Mouse (Mus musculus) kidney, embryonic 14.5 days (tissue): Measurements from ENCODE around the gene Pnliprp2. TPM values are rescaled to one million over a fixed set of nuclear protein-coding genes. Genes with fewer than 3 reads are reported as not detected.

Source experiments
- ATAC-seq: fragments of 200-750 bp; cut with Nextera tagmentation; 2 replicates; pipeline ENCODE4 v1.8.0; 2017; ENCODE audit warnings: moderate number of reproducible peaks, mild to moderate bottlenecking, moderate TSS enrichment, moderate library complexity; ENCODE audit not compliant: low FRiP score, low TSS enrichment
- H3K27ac ChIP-seq: fragments of 300-500 bp; sonication (generic); 2 replicates; pipeline ENCODE4 v1.5.1; 2014; ENCODE audit warnings: low read depth, mild to moderate bottlenecking, low read length, moderate library complexity, mixed read lengths
- H3K27me3 ChIP-seq: fragments of 300-500 bp; sonication (generic); 2 replicates; pipeline ENCODE4 v1.6.1; 2014; ENCODE audit warnings: mild to moderate bottlenecking, low read length; ENCODE audit not compliant: control insufficient read depth, insufficient read depth
- H3K36me3 ChIP-seq: fragments of 300-500 bp; sonication (generic); 2 replicates; pipeline ENCODE4 v1.6.1; 2014; ENCODE audit warnings: low read length, mixed read lengths; ENCODE audit not compliant: control insufficient read depth, insufficient read depth
- H3K4me1 ChIP-seq: fragments of 300-500 bp; sonication (generic); 2 replicates; pipeline ENCODE4 v1.6.1; 2014; ENCODE audit warnings: low read length, mixed read lengths; ENCODE audit not compliant: control insufficient read depth, insufficient read depth
- H3K4me2 ChIP-seq: fragments of 300-500 bp; sonication (generic); replicated peaks from 2 replicates; pipeline ENCODE4 v1.6.1; 2014; ENCODE audit warnings: low read depth, mild to moderate bottlenecking, low read length
- H3K4me3 ChIP-seq: fragments of 300-500 bp; sonication (generic); 2 replicates; pipeline ENCODE4 v1.5.1; 2014; ENCODE audit warnings: mild to moderate bottlenecking, low read length
- H3K9ac ChIP-seq: fragments of 300-500 bp; sonication (generic); 2 replicates; pipeline ENCODE4 v1.6.1; 2014; ENCODE audit warnings: low read depth, mild to moderate bottlenecking, low read length, moderate library complexity
- H3K9me3 ChIP-seq: fragments of 300-500 bp; sonication (generic); 2 replicates; pipeline ENCODE4 v1.6.1; 2016; ENCODE audit warnings: low read length; ENCODE audit not compliant: control insufficient read depth
- WGBS: fragments of 180-500 bp; shearing (Covaris S2); extraction: QIAGEN DNeasy Blood & Tissue Kit; methylation state at CpG from one replicate; pipeline ENCODE4 v1.1.7; 2014; 5-methylcytosine and 5-hydroxymethylcytosine counted together
- polyA plus RNA-seq: library from polyadenylated mRNA; unstranded; fragments of >200 nt; fragmentation: Nextera tagmentation; extraction: Ambion mirVana; gene quantifications from 2 replicates; pipeline ENCODE4 v1.2.1, GENCODE M21; 2014

The Pnliprp2 gene
- polyA plus RNA-seq, 1 experiment from 2014 or later, result 0.18 TPM

DNA sequence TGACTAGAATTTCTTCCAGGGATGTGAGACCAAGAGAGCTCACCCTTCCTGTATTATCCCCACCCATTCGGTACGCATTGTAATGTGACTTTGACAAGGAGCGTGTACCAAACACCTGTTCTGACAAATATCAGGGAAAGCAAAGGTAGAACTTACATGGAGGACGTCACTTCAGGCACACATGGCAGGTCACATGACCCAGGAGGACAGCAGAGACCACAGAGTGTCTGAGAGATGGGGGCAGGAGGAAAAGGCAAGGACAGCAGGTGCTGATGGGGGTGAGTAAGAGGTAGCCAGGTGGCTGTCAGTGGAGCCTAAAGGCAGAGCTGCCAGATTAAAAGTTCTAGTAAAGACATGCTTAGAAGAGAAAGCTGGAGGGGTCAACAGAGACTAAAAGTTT, 16.8 kb upstream of the Pnliprp2 start:
- no peak overlapping the region for H3K27ac ChIP-seq
- no peak overlapping the region for H3K4me3 ChIP-seq
- H3K27me3 ChIP-seq, result no peaks in the 10 kb centered on the region
- no peak for ATAC-seq
- 89% methylated on average over 4 of the region's 4 CpGs for WGBS
- no peaks in the 10 kb centered on the region for H3K36me3 ChIP-seq
- H3K4me2 ChIP-seq, result no peak overlapping the region
- H3K9ac ChIP-seq, result no peak overlapping the region
- no peaks in the 10 kb centered on the region for H3K4me1 ChIP-seq
- H3K9me3 ChIP-seq, result no peaks in the 10 kb centered on the region

DNA sequence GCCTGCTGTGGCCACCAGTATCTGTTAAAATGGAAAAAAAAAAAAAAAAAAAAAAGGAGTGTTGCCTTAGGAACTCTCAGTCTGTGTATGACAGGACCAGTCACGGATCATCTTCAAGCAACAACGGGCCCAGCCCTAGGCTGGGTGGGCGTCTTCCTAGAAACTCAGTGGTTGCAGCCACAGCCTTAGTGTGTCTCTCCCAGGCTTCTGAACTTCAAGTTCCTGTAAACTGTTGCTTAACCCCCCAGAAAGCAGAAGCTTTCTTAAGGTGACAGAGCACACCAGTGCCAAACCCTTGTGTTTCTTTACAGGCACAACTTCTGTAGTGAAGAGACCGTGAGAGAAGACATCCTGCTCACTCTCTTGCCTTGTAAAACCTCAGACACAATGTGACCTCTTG, 15.8 kb upstream of the Pnliprp2 start:
- Histone ChIP-seq H3K4me1 (no peaks in the 10 kb centered on the region), H3K4me2 (no peak overlapping the region), H3K27me3 (no peaks in the 10 kb centered on the region), H3K4me3 (no peak overlapping the region), H3K9me3 (no peaks in the 10 kb centered on the region), H3K27ac (no peak overlapping the region), H3K9ac (no peak overlapping the region), H3K36me3 (no peaks in the 10 kb centered on the region)
- 27% methylated on average over 4 of the region's 4 CpGs for WGBS
- no peak for ATAC-seq

DNA sequence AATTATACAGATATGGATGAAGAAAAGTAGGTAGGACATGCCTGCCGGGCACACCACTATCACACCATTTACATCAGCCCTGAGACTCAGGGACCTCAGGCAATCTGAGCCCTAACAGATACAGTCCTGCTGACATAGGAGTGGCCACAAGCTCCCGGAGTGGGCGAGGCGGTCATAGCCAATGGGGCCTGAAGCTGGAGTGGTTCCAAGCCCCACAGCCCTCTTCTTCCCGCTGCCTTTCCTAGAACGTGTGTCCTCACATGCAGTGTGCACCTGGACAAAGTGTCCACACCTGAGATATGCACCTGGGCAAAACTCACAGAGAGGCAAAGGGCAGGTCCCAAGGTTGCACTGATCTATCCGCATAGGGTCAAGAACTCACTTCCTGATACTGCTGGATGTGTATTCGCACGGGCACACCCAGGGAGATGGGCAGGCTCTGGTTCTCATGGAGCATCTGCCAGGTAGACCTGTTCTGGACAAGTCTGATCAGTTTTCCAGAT, 12.0 kb upstream of the Pnliprp2 start:
- Histone ChIP-seq H3K27ac (no peak overlapping the region), H3K9ac (no peak overlapping the region), H3K4me3 (no peak overlapping the region), H3K4me1 (no peaks in the 10 kb centered on the region), H3K9me3 (no peaks in the 10 kb centered on the region), H3K36me3 (no peaks in the 10 kb centered on the region), H3K4me2 (no peak overlapping the region), H3K27me3 (no peaks in the 10 kb centered on the region)
- 89% methylated on average over 9 of the region's 9 CpGs for WGBS
- ATAC-seq, result no peak

DNA sequence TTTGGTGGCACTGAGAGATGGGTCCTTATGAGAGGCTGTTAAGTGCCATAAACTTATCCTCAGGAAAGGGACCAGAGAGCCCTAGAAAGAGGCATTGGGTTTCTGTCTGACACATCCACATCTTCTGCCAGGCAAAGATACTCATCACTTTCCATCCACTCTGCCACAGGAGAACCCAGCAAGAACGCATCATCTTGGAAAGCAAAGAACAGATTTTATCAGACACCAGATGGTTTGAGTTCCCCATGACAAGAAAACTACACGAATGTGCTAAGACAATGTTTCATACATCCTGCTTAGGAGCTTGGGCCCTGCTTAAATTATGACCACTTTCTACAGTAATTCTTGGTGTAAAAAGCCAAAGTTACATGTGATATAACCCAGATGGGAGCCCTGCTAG, 8.7 kb upstream of the Pnliprp2 start:
- Histone ChIP-seq H3K4me3 (no peak overlapping the region), H3K9me3 (no peaks in the 10 kb centered on the region), H3K9ac (no peak overlapping the region), H3K27me3 (no peaks in the 10 kb centered on the region), H3K4me2 (no peak overlapping the region), H3K4me1 (no peaks in the 10 kb centered on the region), H3K27ac (no peak overlapping the region), H3K36me3 (no peaks in the 10 kb centered on the region)
- 53% methylated on average over 2 of the region's 2 CpGs for WGBS
- ATAC-seq, result no peak

DNA sequence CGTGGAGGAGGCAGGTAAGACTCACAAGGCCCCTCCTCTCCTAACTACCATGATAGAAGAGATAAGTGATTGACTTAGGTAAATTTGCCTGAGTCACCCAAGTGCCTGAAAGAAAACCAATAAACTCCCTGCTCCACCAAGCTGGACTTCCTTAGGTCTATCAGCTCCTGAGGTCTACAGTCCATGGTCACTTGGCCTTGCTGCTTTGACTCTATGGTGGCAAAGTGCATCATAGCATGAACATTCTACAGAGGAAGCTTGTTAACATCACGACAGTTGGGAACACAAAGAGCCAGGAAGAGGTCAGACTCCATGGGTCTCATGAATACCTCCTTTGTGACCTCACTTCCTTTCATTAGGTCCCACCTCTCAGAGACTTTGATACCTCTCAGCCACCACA, 8.0 kb upstream of the Pnliprp2 start:
- no peak for ATAC-seq
- H3K27ac ChIP-seq, result no peak overlapping the region
- no peaks in the 10 kb centered on the region for H3K36me3 ChIP-seq
- WGBS, result 73% methylated on average over 2 of the region's 2 CpGs
- H3K27me3 ChIP-seq, result no peaks in the 10 kb centered on the region
- H3K9me3 ChIP-seq, result peaks cover 2% of the 10 kb centered on the region; the same call in 1 of the 2 replicates
- H3K4me1 ChIP-seq, result no peaks in the 10 kb centered on the region
- no peak overlapping the region for H3K4me3 ChIP-seq
- H3K9ac ChIP-seq, result no peak overlapping the region
- no peak overlapping the region for H3K4me2 ChIP-seq

DNA sequence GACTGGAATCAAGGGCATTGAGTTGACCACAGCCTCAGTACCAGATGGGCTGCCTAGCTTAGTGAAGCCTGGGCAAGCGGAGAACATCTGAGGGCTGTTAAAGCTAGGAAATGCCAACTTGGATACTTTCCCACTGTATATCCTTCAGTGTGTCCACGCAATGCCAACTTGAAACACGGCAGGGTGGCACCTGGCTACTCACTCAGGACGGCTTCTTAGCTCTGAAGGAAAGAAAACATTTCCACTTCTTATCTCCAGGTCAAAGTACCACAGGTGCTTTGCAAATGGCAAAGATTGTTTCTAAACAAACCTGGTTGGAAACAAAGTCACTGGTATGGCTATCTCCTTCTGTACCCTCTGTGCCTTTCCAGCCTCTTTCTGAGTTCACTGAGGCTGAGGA, 648 bp upstream of the Pnliprp2 start:
- no peaks in the 10 kb centered on the region for H3K36me3 ChIP-seq
- ATAC-seq, result no peak
- WGBS, result 95% methylated on average over 4 of the region's 4 CpGs
- no peaks in the 10 kb centered on the region for H3K4me1 ChIP-seq
- no peak overlapping the region for H3K4me3 ChIP-seq
- H3K27ac ChIP-seq, result no peak overlapping the region
- no peak overlapping the region for H3K9ac ChIP-seq
- no peaks in the 10 kb centered on the region for H3K27me3 ChIP-seq
- H3K4me2 ChIP-seq, result no peak overlapping the region
- peaks cover 2% of the 10 kb centered on the region; the same call in 1 of the 2 replicates for H3K9me3 ChIP-seq

DNA sequence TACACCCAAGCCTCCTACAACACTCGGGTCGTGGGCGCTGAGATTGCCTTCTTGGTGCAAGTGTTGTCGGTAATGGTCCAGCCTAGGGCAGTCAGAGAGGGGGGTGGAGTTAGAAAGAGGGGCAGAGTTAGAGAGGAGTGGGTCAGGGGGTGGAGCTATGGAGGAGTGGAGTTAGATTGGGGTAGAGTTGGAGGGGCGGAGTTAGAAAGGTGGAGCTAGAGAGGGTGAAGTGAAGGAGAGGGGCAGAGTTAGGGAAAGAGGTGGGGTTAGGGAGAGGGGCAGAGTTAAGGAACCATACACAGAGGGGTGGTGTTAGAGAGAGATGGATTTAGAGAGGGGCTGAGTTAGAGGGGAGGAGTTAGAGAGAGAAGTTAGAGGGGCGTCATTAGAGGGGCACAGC, 2.8 kb downstream of the Pnliprp2 start:
- peak; percentile 63 for ATAC-seq
- WGBS, result 21% methylated on average over 6 of the region's 6 CpGs
- no peak overlapping the region for H3K4me2 ChIP-seq

DNA sequence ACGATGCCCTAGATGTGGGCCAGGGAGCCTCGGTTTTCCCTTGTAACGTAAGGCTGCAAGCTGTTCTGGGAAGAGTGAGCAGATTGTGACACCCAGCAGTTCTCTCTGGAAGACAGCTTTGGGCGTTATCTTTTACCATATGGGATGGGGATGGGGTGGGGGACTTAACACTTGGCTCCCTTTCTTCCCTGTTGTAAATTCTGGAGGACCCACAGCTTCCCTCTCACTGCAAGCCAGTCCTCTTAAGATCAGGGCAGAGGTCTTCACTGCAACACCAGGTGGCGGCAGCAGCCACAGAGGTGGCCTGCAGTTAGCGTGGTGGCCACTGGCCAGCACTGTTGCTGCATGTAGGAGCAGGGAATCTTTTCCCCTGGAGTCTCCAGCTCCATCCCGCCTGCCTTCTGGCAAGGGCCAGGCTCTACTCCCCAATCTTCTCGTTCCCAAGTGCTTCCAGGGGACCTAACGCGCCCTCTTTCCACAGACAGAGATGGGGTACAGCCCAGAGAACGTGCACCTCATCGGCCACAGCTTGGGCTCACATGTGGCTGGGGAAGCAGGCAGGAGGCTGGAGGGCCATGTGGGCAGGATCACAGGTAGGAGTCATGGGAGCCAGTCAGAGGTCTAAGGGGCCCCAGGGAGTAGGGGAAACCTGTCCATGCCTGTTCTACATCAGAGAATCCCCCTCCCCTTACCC, 3.5 kb downstream of the Pnliprp2 start:
- Histone ChIP-seq H3K36me3 (no peaks in the 10 kb centered on the region), H3K27ac (no peak overlapping the region), H3K4me2 (no peak overlapping the region), H3K9me3 (no peaks in the 10 kb centered on the region), H3K27me3 (no peaks in the 10 kb centered on the region), H3K9ac (no peak overlapping the region), H3K4me3 (no peak overlapping the region), H3K4me1 (no peaks in the 10 kb centered on the region)
- peak; percentile 84 for ATAC-seq
- 9% methylated on average over 12 of the region's 12 CpGs for WGBS

More for the DNA sequence above, 2.8 kb downstream of the Pnliprp2 start:
- Histone ChIP-seq H3K36me3 (no peaks in the 10 kb centered on the region), H3K9ac (no peak overlapping the region), H3K27me3 (no peaks in the 10 kb centered on the region), H3K9me3 (no peaks in the 10 kb centered on the region), H3K27ac (no peak overlapping the region), H3K4me1 (no peaks in the 10 kb centered on the region), H3K4me3 (no peak overlapping the region)

DNA sequence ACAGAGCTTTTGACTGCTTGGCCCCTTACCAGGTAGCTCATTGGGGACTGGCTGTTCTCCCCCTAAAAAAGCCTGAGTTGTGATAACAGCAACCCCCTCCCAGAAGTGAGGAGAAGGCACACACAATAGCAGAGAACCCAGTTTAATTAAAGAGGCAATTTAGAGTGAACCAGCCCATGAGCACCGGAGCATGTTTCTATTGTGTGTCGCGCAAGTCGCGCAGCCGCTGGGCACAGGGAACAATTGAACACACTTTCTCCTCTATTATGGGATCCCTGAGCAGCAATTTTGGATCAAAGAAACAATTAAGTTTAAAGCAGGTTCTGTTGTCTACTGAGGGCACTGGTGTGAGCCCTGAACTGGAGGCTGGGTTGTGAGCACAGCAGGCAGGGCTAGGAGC, 7.8 kb downstream of the Pnliprp2 start:
- H3K4me1 ChIP-seq, result no peaks in the 10 kb centered on the region
- no peak overlapping the region for H3K4me2 ChIP-seq
- no peak overlapping the region for H3K9ac ChIP-seq
- no peaks in the 10 kb centered on the region for H3K9me3 ChIP-seq
- 81% methylated on average over 6 of the region's 6 CpGs for WGBS
- no peak overlapping the region for H3K4me3 ChIP-seq
- no peak for ATAC-seq
- no peaks in the 10 kb centered on the region for H3K27me3 ChIP-seq
- H3K36me3 ChIP-seq, result no peaks in the 10 kb centered on the region
- no peak overlapping the region for H3K27ac ChIP-seq
